Mouse (Mus musculus) hindbrain, postnatal 0 days (tissue): Measurements from ENCODE around the gene Tssk4. TPM values are rescaled to one million over a fixed set of nuclear protein-coding genes. Genes with fewer than 3 reads are reported as not detected.
A peak's percentile ranks its signal among the peaks of the same experiment; 100 is the strongest.

ENCODE experiments used
- ATAC-seq: fragments of 200-750 bp; cut with Nextera tagmentation; 2 replicates; pipeline ENCODE4 v1.8.0; 2017; ENCODE audit warnings: mild to moderate bottlenecking, moderate TSS enrichment, moderate library complexity
- DNase-seq: peaks from one replicate; pipeline ENCODE4 v3.0.0-alpha.2; 2015; ENCODE audit warnings: low spot score
- H3K27ac ChIP-seq: fragments of 300-500 bp; sonication (generic); 2 replicates; pipeline ENCODE4 v1.5.1; 2014; ENCODE audit warnings: mild to moderate bottlenecking
- H3K27me3 ChIP-seq: fragments of 300-500 bp; sonication (generic); 2 replicates; pipeline ENCODE4 v1.6.1; 2014; ENCODE audit warnings: low read length, mixed read lengths; ENCODE audit not compliant: insufficient read depth
- H3K36me3 ChIP-seq: fragments of 300-500 bp; sonication (generic); 2 replicates; pipeline ENCODE4 v1.6.1; 2014; ENCODE audit warnings: low read length, mixed read lengths; ENCODE audit not compliant: insufficient read depth
- H3K4me1 ChIP-seq: fragments of 300-500 bp; sonication (generic); 2 replicates; pipeline ENCODE4 v1.6.1; 2014; ENCODE audit warnings: antibody characterized with exemption, low read length, mixed read lengths; ENCODE audit not compliant: insufficient read depth
- H3K4me2 ChIP-seq: fragments of 300-500 bp; sonication (generic); 2 replicates; pipeline ENCODE4 v1.6.1; 2014; ENCODE audit warnings: low read depth, mild to moderate bottlenecking, low read length, moderate library complexity, mixed read lengths
- H3K4me3 ChIP-seq: fragments of 300-500 bp; sonication (generic); 2 replicates; pipeline ENCODE4 v1.5.1; 2014; ENCODE audit warnings: low read length
- H3K9ac ChIP-seq: fragments of 300-500 bp; sonication (generic); replicated peaks from 2 replicates; pipeline ENCODE4 v1.6.1; 2014; ENCODE audit warnings: mild to moderate bottlenecking, low read length, moderate library complexity, mixed read lengths
- H3K9me3 ChIP-seq: fragments of 300-500 bp; sonication (generic); 2 replicates; pipeline ENCODE4 v1.6.1; 2016; ENCODE audit warnings: low read length, mixed read lengths
- CTCF ChIP-seq: IDR thresholded peaks from 2 replicates; pipeline ENCODE4 v1.5.1; 2016; ENCODE audit warnings: antibody characterized with exemption, control low read depth, low read depth
- WGBS: fragments of 180-500 bp; shearing (Covaris S2); extraction: QIAGEN DNeasy Blood & Tissue Kit; methylation state at CpG from one replicate; pipeline ENCODE4 v1.1.7; 2014; 5-methylcytosine and 5-hydroxymethylcytosine counted together
- polyA plus RNA-seq: library from polyadenylated mRNA; unstranded; fragments of >200 nt; fragmentation: Nextera tagmentation; extraction: Ambion mirVana; gene quantifications from 2 replicates; pipeline ENCODE4 v1.2.1, GENCODE M21; 2015
- total RNA-seq: library from RNA; depleted of rRNA; stranded (reverse); fragments of >200 nt; gene quantifications from 2 replicates; pipeline ENCODE4 v1.2.3, GENCODE M21; 2014

Gene Tssk4
- total and polyA plus RNA-seq, 2 experiments from 2014 or later = 0.24 to 1.3 TPM

DNA sequence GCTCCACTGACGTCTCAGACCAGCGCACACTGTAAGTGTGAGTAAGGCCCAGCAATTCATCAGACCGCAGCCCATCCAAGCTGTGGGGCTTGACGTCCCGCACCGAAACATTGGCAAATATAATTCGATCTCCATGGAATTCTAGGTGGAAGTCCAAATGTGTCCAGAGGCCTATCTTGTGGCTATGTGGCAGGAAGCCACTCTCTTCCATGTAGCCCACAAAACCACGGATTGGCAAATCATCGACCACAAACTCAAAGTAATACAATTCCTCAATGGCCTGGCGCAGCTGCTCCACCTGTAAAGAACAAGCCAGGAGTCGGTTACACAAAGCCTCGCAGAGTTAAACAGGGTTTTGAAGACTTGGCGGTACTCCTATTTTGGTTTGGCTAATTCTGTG is 8.7 kb upstream of the Tssk4 start:
- 95% methylated on average over 13 of the region's 13 CpGs for WGBS
- H3K4me3 ChIP-seq = no peak overlapping the region
- ATAC-seq = no peak
- H3K27ac ChIP-seq = no peak overlapping the region
- no peaks in the 10 kb centered on the region for H3K9me3 ChIP-seq
- DNase-seq = no peak
- no peak for TF ChIP-seq CTCF
- H3K36me3 ChIP-seq = peaks cover 28% of the 10 kb centered on the region; the same call in 1 of the 2 replicates
- peaks cover 12% of the 10 kb centered on the region; the same call in 1 of the 2 replicates for H3K4me1 ChIP-seq
- no peaks in the 10 kb centered on the region for H3K27me3 ChIP-seq
- H3K4me2 ChIP-seq = no peak overlapping the region
- no peak overlapping the region for H3K9ac ChIP-seq

DNA sequence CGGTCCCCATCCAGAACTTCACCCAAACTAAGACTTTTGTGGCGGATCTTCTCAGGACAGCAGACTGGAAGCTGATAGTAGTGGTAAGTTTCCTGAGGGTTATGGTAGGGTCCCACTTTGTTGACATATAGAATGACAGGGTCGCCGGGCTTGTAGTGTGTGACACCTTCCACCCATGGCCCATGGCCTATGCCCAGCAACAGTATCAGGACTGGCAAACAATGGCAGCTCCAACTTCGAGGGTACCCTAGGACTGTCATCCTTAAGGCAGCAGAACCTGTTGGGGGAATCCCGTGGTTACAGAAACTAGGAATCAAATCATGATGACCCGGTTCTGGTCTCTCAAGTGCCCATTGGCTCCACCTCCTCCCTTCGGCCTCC is 7.3 kb upstream of the Tssk4 start:
- Histone ChIP-seq H3K36me3 (peaks cover 15% of the 10 kb centered on the region; the same call in 1 of the 2 replicates), H3K4me3 (peak overlapping the region; percentile 96), H3K9me3 (no peaks in the 10 kb centered on the region), H3K27ac (peak overlapping the region; percentile 98), H3K9ac (peak overlapping the region; percentile 95), H3K27me3 (no peaks in the 10 kb centered on the region), H3K4me1 (peaks cover 12% of the 10 kb centered on the region; the same call in 1 of the 2 replicates), H3K4me2 (peak overlapping the region; percentile 82)
- 20% methylated on average over 8 of the region's 8 CpGs for WGBS
- DNase-seq (no peak), ATAC-seq (peak; percentile 50)
- TF ChIP-seq CTCF = no peak

DNA sequence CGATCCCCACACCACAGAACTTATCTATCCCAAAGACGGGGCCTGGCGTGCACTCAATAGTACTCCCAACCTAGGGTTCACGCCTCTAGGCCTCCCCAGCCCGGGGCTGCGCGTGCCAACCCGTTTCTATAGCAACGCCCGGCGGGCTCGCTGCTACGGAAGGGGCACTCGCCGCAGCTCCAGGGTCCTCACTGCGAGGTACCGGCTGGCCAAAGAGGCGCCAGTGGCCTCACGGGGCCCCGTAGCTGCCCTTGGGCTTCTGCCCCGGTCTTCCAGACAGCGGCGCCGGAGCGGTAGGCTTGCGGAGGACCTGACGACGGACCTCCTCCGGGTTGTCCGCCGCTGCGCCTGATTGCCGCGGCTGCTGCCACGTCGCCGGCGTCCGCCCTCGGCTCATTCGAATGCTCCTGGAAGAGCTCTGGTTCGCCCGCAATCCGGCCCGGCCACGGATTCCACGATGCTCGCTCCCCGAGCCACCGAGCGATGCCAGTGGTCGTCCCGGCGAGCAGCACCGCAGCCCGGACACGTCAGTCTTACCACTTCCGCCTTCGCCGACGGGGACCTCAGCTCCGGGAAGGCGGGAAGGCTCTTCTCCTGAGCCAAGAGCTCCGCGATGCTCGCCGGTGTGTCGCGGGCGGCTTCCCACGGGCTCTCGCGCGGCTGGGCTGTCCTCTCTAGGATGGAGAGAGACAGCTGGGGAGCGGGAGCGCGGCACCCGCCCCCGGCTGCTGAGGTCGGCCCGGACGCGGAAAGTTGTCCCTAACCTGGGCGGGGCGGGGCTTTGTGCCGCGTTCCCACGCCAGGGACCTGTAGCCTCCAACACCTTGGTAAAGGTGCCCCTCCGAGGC is 6.7 kb upstream of the Tssk4 start, which contains the start of gene Tm9sf1:
TSS of gene Tm9sf1 (minus strand) at position 747 of the 848 bp plus-strand sequence.
- under 1% methylated on average over 80 of the region's 89 CpGs for WGBS
- Histone ChIP-seq H3K27me3 (no peaks in the 10 kb centered on the region), H3K27ac (peak within 1 kb of the TSS; percentile 98), H3K9me3 (no peaks in the 10 kb centered on the region), H3K9ac (peak within 1 kb of the TSS; percentile 95), H3K4me3 (peak within 1 kb of the TSS; percentile 96), H3K4me1 (peaks cover 12% of the 10 kb centered on the region; the same call in 1 of the 2 replicates), H3K36me3 (peaks cover 11% of the 10 kb centered on the region; the same call in 1 of the 2 replicates), H3K4me2 (peak within 1 kb of the TSS; percentile 82)
- TF ChIP-seq CTCF = no peak
- DNase-seq = peak; percentile 85
- ATAC-seq = peak; percentile 91

DNA sequence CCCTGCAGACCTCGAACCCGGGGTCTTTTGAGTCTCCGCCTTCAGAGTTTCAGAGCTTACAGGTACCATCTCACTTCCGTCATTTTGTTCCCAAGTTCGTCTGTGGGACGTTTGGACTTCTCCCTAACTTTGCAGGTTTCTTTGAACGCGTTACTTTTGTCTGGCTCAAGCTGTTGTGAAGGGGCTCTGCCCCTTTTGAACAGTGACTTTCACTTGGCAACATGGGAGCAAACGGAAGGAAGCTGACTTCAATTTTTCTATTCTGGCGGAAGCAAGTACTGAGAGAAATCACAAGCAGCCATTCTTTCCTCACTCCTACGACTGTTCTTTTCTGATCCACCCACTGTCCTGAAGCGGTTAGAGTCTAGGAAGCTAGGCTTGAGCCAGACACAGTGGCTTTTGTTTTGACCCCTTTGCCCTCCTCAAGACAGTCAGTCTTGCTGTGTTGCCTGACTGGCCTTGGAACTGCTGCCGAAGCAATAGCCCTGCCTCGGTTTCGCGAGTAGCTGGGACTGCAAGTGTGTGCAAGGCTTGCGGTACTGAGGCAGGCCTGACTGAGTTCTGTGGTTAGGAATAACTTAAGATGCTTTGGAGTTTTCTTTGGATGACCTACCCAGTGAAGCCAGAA is 5.6 kb upstream of the Tssk4 start:
- peak overlapping the region; percentile 96 for H3K4me3 ChIP-seq
- peak overlapping the region; percentile 95 for H3K9ac ChIP-seq
- peak overlapping the region; percentile 82 for H3K4me2 ChIP-seq
- DNase-seq = no peak
- peak overlapping the region; percentile 49; the same call in 1 of the 2 replicates for H3K27ac ChIP-seq
- H3K27me3 ChIP-seq = no peaks in the 10 kb centered on the region
- no peaks in the 10 kb centered on the region for H3K9me3 ChIP-seq
- H3K4me1 ChIP-seq = peaks cover 12% of the 10 kb centered on the region; the same call in 1 of the 2 replicates
- H3K36me3 ChIP-seq = peaks cover 7% of the 10 kb centered on the region; the same call in 1 of the 2 replicates
- WGBS = 22% methylated on average over 17 of the region's 17 CpGs
- TF ChIP-seq CTCF = no peak
- ATAC-seq = no peak

DNA sequence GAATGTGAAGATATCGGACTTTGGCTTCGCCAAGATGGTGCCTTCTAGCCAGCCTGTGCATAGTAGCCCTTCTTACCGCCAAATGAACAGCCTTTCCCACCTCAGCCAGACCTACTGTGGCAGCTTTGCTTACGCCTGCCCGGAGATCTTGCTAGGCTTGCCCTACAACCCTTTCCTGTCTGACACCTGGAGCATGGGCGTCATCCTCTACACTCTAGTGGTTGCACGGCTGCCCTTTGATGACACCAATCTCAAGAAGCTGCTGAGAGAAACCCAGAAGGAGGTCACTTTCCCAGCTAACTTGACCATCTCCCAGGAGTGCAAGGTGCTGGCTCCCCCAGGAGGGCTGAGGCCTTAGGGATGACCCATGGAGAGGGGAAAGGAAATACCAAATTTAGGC is 1.5 kb downstream of the Tssk4 start:
- 89% methylated on average over 7 of the region's 7 CpGs for WGBS

DNA sequence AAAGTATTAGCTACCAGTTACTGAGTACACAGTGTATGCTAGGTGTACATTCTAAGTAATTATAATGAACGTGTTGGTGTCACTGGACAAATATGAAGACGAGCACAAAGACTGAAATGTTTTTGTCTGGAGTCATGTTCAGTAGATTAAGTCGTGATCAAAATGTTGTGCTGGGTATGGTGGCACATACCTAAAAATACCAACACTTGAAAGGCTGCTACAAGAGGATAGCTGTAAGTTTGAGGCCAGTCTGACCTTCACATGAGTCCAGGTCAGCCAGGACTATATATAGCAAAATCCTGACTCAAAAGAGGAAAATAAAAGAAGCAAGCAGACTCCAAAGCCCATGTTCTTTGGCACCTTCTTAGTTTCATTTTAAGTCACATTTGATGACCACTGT is 7.0 kb downstream of the Tssk4 start:
- ATAC-seq (no peak), DNase-seq (no peak)
- Histone ChIP-seq H3K27me3 (no peaks in the 10 kb centered on the region), H3K27ac (no peak overlapping the region), H3K4me3 (no peak overlapping the region), H3K4me1 (no peaks in the 10 kb centered on the region; the same call in 1 of the 2 replicates), H3K4me2 (no peak overlapping the region), H3K9ac (no peak overlapping the region), H3K9me3 (no peaks in the 10 kb centered on the region), H3K36me3 (peaks cover 8% of the 10 kb centered on the region; the same call in 1 of the 2 replicates)
- TF ChIP-seq CTCF = no peak
- WGBS = 87% methylated on average over 3 of the region's 3 CpGs

More for the DNA sequence above, 1.5 kb downstream of the Tssk4 start:
- Histone ChIP-seq H3K27me3 (no peaks in the 10 kb centered on the region), H3K9ac (no peak overlapping the region), H3K4me3 (no peak overlapping the region), H3K36me3 (no peaks in the 10 kb centered on the region), H3K9me3 (no peaks in the 10 kb centered on the region), H3K27ac (no peak overlapping the region), H3K4me2 (no peak overlapping the region), H3K4me1 (no peaks in the 10 kb centered on the region)
- DNase-seq (no peak), ATAC-seq (no peak)
- TF ChIP-seq CTCF = no peak
